Mouse (Mus musculus) ES-Bruce4 (cell line): Measurements from ENCODE around the gene Slc5a10. TPM values are rescaled to one million over a fixed set of nuclear protein-coding genes. Genes with fewer than 3 reads are reported as not detected.

Experiments
- H3K27ac ChIP-seq: 2 replicates; pipeline ENCODE4 v1.5.1; 2012; ENCODE audit warnings: low read length, inconsistent platforms; ENCODE audit not compliant: insufficient read depth
- H3K27me3 ChIP-seq: 2 replicates; pipeline ENCODE4 v1.6.1; 2012; ENCODE audit warnings: mild to moderate bottlenecking, low read length, inconsistent platforms; ENCODE audit not compliant: control insufficient read depth, poor library complexity, insufficient read depth, severe bottlenecking
- H3K36me3 ChIP-seq: 2 replicates; pipeline ENCODE4 v1.6.1; 2012; ENCODE audit warnings: inconsistent platforms, mild to moderate bottlenecking, low read length, moderate library complexity; ENCODE audit not compliant: control insufficient read depth, poor library complexity, insufficient read depth, severe bottlenecking
- H3K4me1 ChIP-seq: one replicate; pipeline ENCODE4 v1.8.1; 2011; ENCODE audit warnings: low read length; ENCODE audit not compliant: control insufficient read depth, insufficient read depth
- H3K4me3 ChIP-seq: 2 replicates; pipeline ENCODE4 v1.5.1; 2011; ENCODE audit warnings: low read depth, mild to moderate bottlenecking, low read length
- H3K9ac ChIP-seq: 2 replicates; pipeline ENCODE4 v1.6.1; 2012; ENCODE audit warnings: low read depth, mild to moderate bottlenecking, inconsistent platforms; ENCODE audit not compliant: poor library complexity, severe bottlenecking
- H3K9me3 ChIP-seq: replicated peaks from 2 replicates; pipeline ENCODE4 v1.6.1; 2012; ENCODE audit warnings: mild to moderate bottlenecking, low read length, inconsistent platforms; ENCODE audit not compliant: control insufficient read depth, poor library complexity, insufficient read depth, severe bottlenecking
- CTCF ChIP-seq: IDR thresholded peaks from one replicate; pipeline ENCODE4 v1.8.1; 2011; ENCODE audit warnings: low read depth, low read length
- EP300 ChIP-seq: IDR thresholded peaks from 2 replicates; pipeline ENCODE4 v1.6.1; 2011; ENCODE audit warnings: low read depth, low read length; ENCODE audit not compliant: insufficient read depth
- POLR2A ChIP-seq: IDR thresholded peaks from one replicate; pipeline ENCODE4 v1.8.1; 2011; ENCODE audit warnings: low read length; ENCODE audit not compliant: insufficient read depth
- polyA plus RNA-seq: library from polyadenylated mRNA; stranded (reverse); fragments of >200 nt; gene quantifications from 2 replicates; pipeline ENCODE4 v1.2.4, GENCODE M21; 2011; ENCODE audit warnings: low read depth; ENCODE audit not compliant: missing spikeins, insufficient read depth, insufficient read length

Slc5a10 gene
- polyA plus RNA-seq, 1 experiment = not detected

DNA sequence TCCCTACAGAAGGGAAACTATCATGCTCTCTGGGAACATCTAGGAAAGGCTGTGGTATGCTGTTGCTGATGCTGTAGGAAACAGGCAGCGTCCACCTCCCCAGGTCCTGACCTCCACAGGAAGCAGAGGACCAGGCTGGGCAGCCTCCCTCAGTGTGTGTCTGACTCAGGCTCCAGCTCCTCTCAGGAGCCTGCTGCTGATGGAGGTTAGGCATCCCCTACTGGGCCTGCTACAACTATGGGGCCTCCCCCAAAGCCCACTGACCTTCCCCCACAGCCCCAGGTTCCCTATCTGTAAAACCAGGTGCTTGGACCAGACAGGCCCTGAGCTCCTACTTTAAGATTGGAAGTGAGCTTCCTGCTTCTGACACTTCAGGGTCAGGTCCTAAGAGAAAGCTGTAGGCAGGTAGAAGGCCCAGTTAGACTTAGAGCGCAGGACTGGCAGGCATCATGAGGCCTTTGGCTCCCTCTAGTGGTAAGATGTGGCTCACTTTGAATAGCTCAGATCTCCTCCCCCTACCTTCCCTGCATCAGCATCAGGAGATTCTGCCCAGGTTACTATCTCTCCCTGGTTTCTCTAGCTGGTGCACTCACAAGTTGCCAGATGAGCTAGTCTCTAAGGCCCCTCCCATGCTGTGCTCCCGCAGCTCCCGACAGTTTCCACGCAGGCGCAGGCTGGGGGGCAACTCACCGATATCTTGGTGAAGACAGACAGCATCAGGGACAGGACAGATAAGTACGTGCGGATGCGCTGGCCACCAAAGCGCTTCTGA lies 6.1 kb downstream of the Slc5a10 start:
- peaks cover 3% of the 10 kb centered on the region for H3K4me1 ChIP-seq
- no peak overlapping the region for H3K27ac ChIP-seq
- H3K27me3 ChIP-seq = no peaks in the 10 kb centered on the region
- no peak overlapping the region for H3K4me3 ChIP-seq
- H3K36me3 ChIP-seq = no peaks in the 10 kb centered on the region
- no peaks in the 10 kb centered on the region for H3K9me3 ChIP-seq
- H3K9ac ChIP-seq = no peak overlapping the region
- TF ChIP-seq CTCF (peak; percentile 93), EP300 (no peak)

DNA sequence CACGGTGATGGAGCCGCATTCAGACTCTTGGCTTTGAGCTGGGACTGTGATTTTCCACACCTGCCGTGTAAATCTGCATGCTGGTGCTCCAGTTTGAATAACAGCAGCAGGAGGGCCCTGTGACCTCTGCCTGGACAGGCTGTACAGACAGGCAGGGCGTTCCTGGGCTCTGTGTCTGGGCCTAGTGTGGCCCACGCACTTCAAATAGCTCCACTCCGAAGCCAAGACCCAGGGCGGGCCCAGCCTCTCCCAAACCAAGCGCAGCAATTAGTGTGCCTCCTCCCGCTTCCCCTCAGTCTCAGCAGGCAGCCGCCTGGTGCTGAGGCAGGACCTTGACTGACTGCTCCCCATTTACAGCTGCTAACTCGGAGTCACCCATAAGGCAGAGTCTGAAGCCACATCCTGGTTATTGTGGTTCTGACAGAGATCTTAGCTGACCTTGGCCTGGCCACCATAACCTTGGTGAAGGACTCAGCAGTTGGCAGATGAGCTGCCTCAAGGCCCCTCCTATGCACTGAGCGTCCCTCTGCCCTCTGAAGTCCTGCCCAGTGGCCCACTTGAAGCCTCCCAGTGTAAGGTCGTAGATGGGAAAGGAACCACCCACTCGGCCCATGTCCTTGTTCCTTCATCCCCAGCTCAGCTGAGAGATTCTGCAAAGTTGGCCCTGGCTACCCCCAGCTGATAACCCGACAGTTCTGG lies 7.3 kb downstream of the Slc5a10 start:
- no peaks in the 10 kb centered on the region for H3K27me3 ChIP-seq
- no peaks in the 10 kb centered on the region for H3K36me3 ChIP-seq
- no peak overlapping the region for H3K27ac ChIP-seq
- no peak overlapping the region for H3K9ac ChIP-seq
- no peak overlapping the region for H3K4me3 ChIP-seq
- peaks cover 6% of the 10 kb centered on the region for H3K4me1 ChIP-seq
- no peaks in the 10 kb centered on the region for H3K9me3 ChIP-seq
- TF ChIP-seq POLR2A (no peak), CTCF (no peak), EP300 (no peak)

DNA sequence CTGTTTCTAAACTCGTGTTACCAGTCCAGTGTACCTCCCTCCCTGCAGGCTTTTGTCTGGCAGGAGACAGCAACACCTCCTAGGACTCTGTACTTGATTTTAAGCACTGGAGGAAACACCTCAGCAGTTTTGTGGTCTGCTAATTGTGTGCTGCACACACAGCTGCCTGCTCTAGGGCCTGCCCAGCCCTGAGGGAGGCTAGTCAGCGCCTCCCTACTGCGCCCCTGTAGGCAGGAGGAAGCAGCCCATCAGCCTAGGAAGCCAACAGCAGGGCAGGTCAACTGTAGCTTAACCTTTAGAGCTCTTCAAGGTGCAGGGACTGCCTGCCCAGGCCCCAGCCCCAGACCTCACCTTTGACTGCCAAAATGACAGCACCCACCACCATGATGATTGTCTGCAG lies 11.7 kb downstream of the Slc5a10 start:
- Histone ChIP-seq H3K9me3 (no peaks in the 10 kb centered on the region), H3K27me3 (no peaks in the 10 kb centered on the region), H3K27ac (peak overlapping the region; percentile 65), H3K9ac (no peak overlapping the region), H3K4me3 (no peak overlapping the region), H3K4me1 (peaks cover 9% of the 10 kb centered on the region), H3K36me3 (no peaks in the 10 kb centered on the region; the same call in 1 of the 2 replicates)
- TF ChIP-seq CTCF (peak; percentile 22), EP300 (peak; percentile 94), POLR2A (no peak)

DNA sequence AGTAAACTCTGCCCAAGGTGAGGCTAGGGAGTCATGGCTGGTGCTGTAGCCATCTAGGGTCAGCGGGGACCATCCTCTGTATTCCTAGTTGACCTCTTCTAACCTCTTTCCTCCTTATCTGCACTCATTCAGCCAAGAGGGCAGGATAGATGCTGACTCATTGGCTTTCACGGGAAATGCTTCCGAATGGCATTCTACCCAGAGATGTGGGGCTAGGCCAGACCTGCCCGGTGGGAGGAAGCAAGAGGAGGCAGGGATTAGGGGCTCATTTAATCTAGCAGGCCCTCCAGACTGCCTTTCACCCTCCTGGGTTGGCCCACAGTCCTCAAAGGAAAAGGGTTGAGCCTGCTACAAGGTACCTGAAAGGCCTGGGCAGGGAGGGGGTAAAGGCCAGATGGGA lies 14.4 kb downstream of the Slc5a10 start:
- Histone ChIP-seq H3K9me3 (no peaks in the 10 kb centered on the region), H3K27me3 (no peaks in the 10 kb centered on the region), H3K36me3 (peaks cover 8% of the 10 kb centered on the region; the same call in 1 of the 2 replicates), H3K9ac (no peak overlapping the region), H3K4me1 (peaks cover 5% of the 10 kb centered on the region), H3K27ac (no peak overlapping the region), H3K4me3 (no peak overlapping the region)
- TF ChIP-seq EP300 (no peak), POLR2A (no peak), CTCF (no peak)

DNA sequence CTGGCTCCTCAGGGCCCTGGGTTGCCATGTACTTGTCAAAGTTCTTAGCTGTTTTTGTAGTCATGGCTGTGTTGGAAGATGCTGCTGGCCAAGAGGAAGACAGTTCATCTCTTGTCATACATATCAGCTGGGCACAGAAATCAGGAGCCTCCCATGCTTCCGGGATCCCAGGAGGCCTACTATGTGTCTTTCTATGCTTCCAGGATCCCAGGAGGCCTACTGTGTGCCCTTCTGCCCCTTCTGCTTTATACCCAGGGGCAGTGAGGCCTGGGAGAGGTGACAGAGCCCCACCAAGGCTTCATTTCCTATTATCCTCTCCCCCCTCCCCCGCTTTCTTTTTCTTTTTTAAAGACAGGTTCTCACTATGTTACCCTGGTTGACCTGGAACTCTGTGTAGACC lies 15.0 kb downstream of the Slc5a10 start:
- TF ChIP-seq EP300 (no peak), CTCF (no peak), POLR2A (no peak)

DNA sequence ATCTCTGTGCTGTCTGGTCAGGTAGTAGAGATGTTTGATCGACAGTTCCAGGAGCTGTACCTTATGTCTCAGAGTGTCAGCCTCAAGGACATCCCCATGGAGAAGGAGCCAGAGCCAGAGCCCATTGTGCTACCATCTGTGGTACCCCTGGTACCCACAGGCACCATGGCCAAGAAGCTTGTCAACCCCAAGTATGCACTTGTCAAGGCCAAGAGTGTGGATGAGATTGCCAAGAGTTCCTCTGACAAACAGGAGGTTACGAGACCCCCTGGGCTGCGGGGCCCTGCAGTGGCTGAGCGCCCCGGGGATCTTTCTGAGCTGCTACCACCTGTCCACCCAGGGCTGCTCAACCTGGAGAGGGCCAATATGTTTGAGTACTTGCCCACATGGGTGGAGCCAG lies 18.1 kb downstream of the Slc5a10 start:
- Histone ChIP-seq H3K4me3 (no peak overlapping the region), H3K27ac (no peak overlapping the region), H3K36me3 (peaks cover 8% of the 10 kb centered on the region; the same call in 1 of the 2 replicates), H3K27me3 (no peaks in the 10 kb centered on the region), H3K9me3 (no peaks in the 10 kb centered on the region), H3K4me1 (no peaks in the 10 kb centered on the region), H3K9ac (no peak overlapping the region)
- TF ChIP-seq POLR2A (no peak), EP300 (no peak), CTCF (no peak)

More for the DNA sequence above, 15.0 kb downstream of the Slc5a10 start:
- Histone ChIP-seq H3K27ac (no peak overlapping the region), H3K27me3 (no peaks in the 10 kb centered on the region), H3K4me3 (no peak overlapping the region), H3K36me3 (peaks cover 8% of the 10 kb centered on the region; the same call in 1 of the 2 replicates), H3K9me3 (no peaks in the 10 kb centered on the region), H3K4me1 (peaks cover 5% of the 10 kb centered on the region), H3K9ac (no peak overlapping the region)
